Mouse (Mus musculus) intestine, embryonic 16.5 days (tissue): ENCODE measurements around the gene Sos1. TPM values are rescaled to one million over a fixed set of nuclear protein-coding genes. Genes with fewer than 3 reads are reported as not detected.
"Not testable (repeated sequence)": the region's sequence is repeated elsewhere in the genome, so short reads cannot be mapped to it uniquely, and the experiment has no call there.

ENCODE experiments used
- ATAC-seq: fragments of 200-750 bp; cut with Nextera tagmentation; 2 replicates; pipeline ENCODE4 v1.8.0; 2017; ENCODE audit warnings: moderate TSS enrichment, moderate library complexity
- H3K27ac ChIP-seq: fragments of 300-500 bp; sonication (generic); 2 replicates; pipeline ENCODE4 v1.5.1; 2014; ENCODE audit warnings: mild to moderate bottlenecking, low read length
- H3K27me3 ChIP-seq: fragments of 300-500 bp; sonication (generic); replicated peaks from 2 replicates; pipeline ENCODE4 v1.6.1; 2014; ENCODE audit warnings: low read length, control low read depth, mixed read lengths; ENCODE audit not compliant: control insufficient read depth, insufficient read depth
- H3K36me3 ChIP-seq: fragments of 300-500 bp; sonication (generic); 2 replicates; pipeline ENCODE4 v1.6.1; 2014; ENCODE audit warnings: low read length, control low read depth; ENCODE audit not compliant: control insufficient read depth, insufficient read depth
- H3K4me1 ChIP-seq: fragments of 300-500 bp; sonication (generic); 2 replicates; pipeline ENCODE4 v1.6.1; 2014; ENCODE audit warnings: low read length, control low read depth, mixed read lengths; ENCODE audit not compliant: control insufficient read depth, insufficient read depth
- H3K4me2 ChIP-seq: fragments of 300-500 bp; sonication (generic); 2 replicates; pipeline ENCODE4 v1.6.1; 2014; ENCODE audit warnings: low read depth, low read length, control low read depth
- H3K4me3 ChIP-seq: fragments of 300-500 bp; sonication (generic); 2 replicates; pipeline ENCODE4 v1.5.1; 2014; ENCODE audit warnings: mild to moderate bottlenecking, low read length
- H3K9ac ChIP-seq: fragments of 300-500 bp; sonication (generic); 2 replicates; pipeline ENCODE4 v1.6.1; 2014; ENCODE audit warnings: low read depth, low read length
- H3K9me3 ChIP-seq: fragments of 300-500 bp; sonication (generic); 2 replicates; pipeline ENCODE4 v1.6.1; 2016; ENCODE audit warnings: low read length, control low read depth; ENCODE audit not compliant: control insufficient read depth
- whole genome bisulfite sequencing: fragments of 180-500 bp; shearing (Covaris S2); extraction: QIAGEN DNeasy Blood & Tissue Kit; methylation state at CpG from one replicate; pipeline ENCODE4 v1.1.7; 2014; 5-methylcytosine and 5-hydroxymethylcytosine counted together
- polyA plus RNA-seq: library from polyadenylated mRNA; unstranded; fragments of >200 nt; fragmentation: Nextera tagmentation; extraction: Ambion mirVana; gene quantifications from 2 replicates; pipeline ENCODE4 v1.2.1, GENCODE M21; 2015

The Sos1 gene
- polyA plus RNA-seq, 1 experiment from 2014 or later: 2.7 TPM

GRCm38 (mm10) chr17:80398243-80398642, 82.0 kb downstream of the Sos1 start:
- Histone ChIP-seq H3K4me3 (no peak overlapping the region), H3K27me3 (no peaks in the 10 kb centered on the region), H3K4me2 (no peak overlapping the region), H3K27ac (no peak overlapping the region), H3K36me3 (peaks cover 6% of the 10 kb centered on the region; the same call in 1 of the 2 replicates), H3K4me1 (no peaks in the 10 kb centered on the region), H3K9me3 (no peaks in the 10 kb centered on the region), H3K9ac (no peak overlapping the region)
- 90% methylated on average over 7 of the region's 7 CpGs for WGBS
- ATAC-seq: no peak

GRCm38 (mm10) chr17:80391423-80392403, 88.5 kb downstream of the Sos1 start:
- no peaks in the 10 kb centered on the region for H3K27me3 ChIP-seq
- ATAC-seq: peak; percentile 90
- peak overlapping the region; percentile 52 for H3K4me3 ChIP-seq
- H3K36me3 ChIP-seq: no peaks in the 10 kb centered on the region
- 14% methylated on average over 17 of the region's 17 CpGs for WGBS
- H3K9ac ChIP-seq: peak overlapping the region; percentile 58
- peak overlapping the region; percentile 52 for H3K4me2 ChIP-seq
- H3K27ac ChIP-seq: no peak overlapping the region
- no peaks in the 10 kb centered on the region for H3K4me1 ChIP-seq
- no peaks in the 10 kb centered on the region for H3K9me3 ChIP-seq

- no peak overlapping the region for H3K9ac ChIP-seq
- H3K4me2 ChIP-seq: no peak overlapping the region
- no peaks in the 10 kb centered on the region for H3K9me3 ChIP-seq
- no peaks in the 10 kb centered on the region for H3K36me3 ChIP-seq
- no peaks in the 10 kb centered on the region for H3K4me1 ChIP-seq
- no peaks in the 10 kb centered on the region for H3K27me3 ChIP-seq
- no peak overlapping the region for H3K4me3 ChIP-seq
- ATAC-seq: no peak
- no peak overlapping the region for H3K27ac ChIP-seq
- WGBS: 71% methylated on average over 10 of the region's 10 CpGs
These were observed 90.2 kb downstream of the Sos1 start for GRCm38 (mm10) chr17:80390024-80390423.

GRCm38 (mm10) chr17:80385671-80386070, 94.6 kb downstream of the Sos1 start:
- 60% methylated on average over 1 of the region's 1 CpGs for WGBS
- H3K9ac ChIP-seq: no peak overlapping the region
- H3K27me3 ChIP-seq: no peaks in the 10 kb centered on the region
- ATAC-seq: no peak
- H3K4me2 ChIP-seq: no peak overlapping the region
- H3K4me3 ChIP-seq: no peak overlapping the region
- no peaks in the 10 kb centered on the region for H3K36me3 ChIP-seq
- no peaks in the 10 kb centered on the region for H3K4me1 ChIP-seq
- no peak overlapping the region for H3K27ac ChIP-seq
- H3K9me3 ChIP-seq: no peaks in the 10 kb centered on the region

- not testable (repeated sequence) for H3K4me1 ChIP-seq, ATAC-seq, H3K36me3 ChIP-seq, H3K9ac ChIP-seq, H3K27me3 ChIP-seq, H3K4me3 ChIP-seq, H3K27ac ChIP-seq, H3K4me2 ChIP-seq, H3K9me3 ChIP-seq
These were observed 101.9 kb downstream of the Sos1 start for GRCm38 (mm10) chr17:80378386-80378785.

- no peaks in the 10 kb centered on the region; the same call in 1 of the 2 replicates for H3K27me3 ChIP-seq
- WGBS: 23% methylated on average over 28 of the region's 29 CpGs
These were observed 106.5 kb downstream of the Sos1 start for GRCm38 (mm10) chr17:80373726-80374096.

GRCm38 (mm10) chr17:80372989-80373725, 107.1 kb downstream of the Sos1 start, which contains the start of gene Gm10190:
Gene Gm10190 (minus strand): TSS chr17:80373541.
- Histone ChIP-seq H3K4me3 (peak within 1 kb of the TSS; percentile 56), H3K9ac (peak within 1 kb of the TSS; percentile 81), H3K27ac (peak within 1 kb of the TSS; percentile 75), H3K27me3 (no peaks in the 10 kb centered on the region; the same call in 1 of the 2 replicates), H3K4me1 (no peaks in the 10 kb centered on the region; the same call in 1 of the 2 replicates), H3K36me3 (no peaks in the 10 kb centered on the region), H3K4me2 (peak within 1 kb of the TSS; percentile 97), H3K9me3 (no peaks in the 10 kb centered on the region)
- 3% methylated on average over 97 of the region's 102 CpGs for WGBS
- peak; percentile 99 for ATAC-seq

More at GRCm38 (mm10) chr17:80373726-80374096, 106.5 kb downstream of the Sos1 start:
- Histone ChIP-seq H3K9ac (peak overlapping the region; percentile 81), H3K9me3 (no peaks in the 10 kb centered on the region), H3K4me3 (peak overlapping the region; percentile 56), H3K4me1 (no peaks in the 10 kb centered on the region; the same call in 1 of the 2 replicates), H3K36me3 (no peaks in the 10 kb centered on the region), H3K4me2 (peak overlapping the region; percentile 97), H3K27ac (no peak overlapping the region)
- ATAC-seq: peak; percentile 75

GRCm38 (mm10) chr17:80368606-80369005, 111.6 kb downstream of the Sos1 start:
- Histone ChIP-seq H3K9me3 (no peaks in the 10 kb centered on the region), H3K4me1 (no peaks in the 10 kb centered on the region; the same call in 1 of the 2 replicates), H3K36me3 (no peaks in the 10 kb centered on the region), H3K4me3 (no peak overlapping the region), H3K9ac (no peak overlapping the region), H3K27ac (no peak overlapping the region), H3K4me2 (no peak overlapping the region), H3K27me3 (no peaks in the 10 kb centered on the region)
- no peak for ATAC-seq
- 83% methylated on average over 9 of the region's 9 CpGs for WGBS

GRCm38 (mm10) chr17:80367276-80367675, 113.0 kb downstream of the Sos1 start:
- WGBS: 88% methylated on average over 5 of the region's 5 CpGs
- Histone ChIP-seq H3K27me3 (no peaks in the 10 kb centered on the region), H3K9ac (no peak overlapping the region), H3K4me3 (no peak overlapping the region), H3K27ac (no peak overlapping the region), H3K36me3 (no peaks in the 10 kb centered on the region), H3K9me3 (no peaks in the 10 kb centered on the region), H3K4me1 (no peaks in the 10 kb centered on the region), H3K4me2 (no peak overlapping the region)
- ATAC-seq: no peak
